Mouse (Mus musculus): ENCODE results near the gene Rab3il1.

- TF ChIP-seq CTCF (IDR thresholded peaks at IDR 0.05; ENCODE audit: low read depth), result no peak
- no peak for TF ChIP-seq EP300 (IDR thresholded peaks at IDR 0.05; ENCODE audit: low read depth)
Measured at GRCm38 (mm10) chr19:9980258-9980657, 21.2 kb upstream of the Rab3il1 start, which contains the start of gene Fth1.

All from heart, postnatal 0 days (tissue).